ENCODE assay signal across 8 mouse cellular contexts in genomic region chr11:83963991-83964921, GRCm38 (mm10). TPM values are rescaled to one million over a fixed set of nuclear protein-coding genes. Genes with fewer than 3 reads are reported as not detected.
DNase-seq lines count a peak whose midpoint lies in the region; ATAC-seq and TF ChIP-seq lines count a peak whose summit lies in the region.

Gene Synrg (plus strand): TSS chr11:83964428.

- peak within 1 kb of the TSS; percentile 77 for H3K4me3 ChIP-seq in forebrain, embryonic 10.5 days
- H3K4me3 ChIP-seq in heart, embryonic 15.5 days, result peak within 1 kb of the TSS; percentile 81
- H3K4me3 ChIP-seq in liver, embryonic 14.5 days (ENCODE audit: insufficient read depth in 1 of 2, low read depth in 2 of 2, low read length in 2 of 2), result peak within 1 kb of the TSS; percentile 76 to 85
- H3K4me3 ChIP-seq in neural tube, embryonic 11.5 days (ENCODE audit: low read depth, low read length), result peak within 1 kb of the TSS; percentile 76
- peak within 1 kb of the TSS; percentile 69 for H3K4me3 ChIP-seq in stomach, postnatal 0 days (ENCODE audit: low read depth, low read length)

- H3K9me3 ChIP-seq in forebrain, embryonic 10.5 days, result no peaks in the 10 kb centered on the region
- no peaks in the 10 kb centered on the region for H3K9me3 ChIP-seq in heart, embryonic 15.5 days (replicated peaks)
- no peaks in the 10 kb centered on the region for H3K9me3 ChIP-seq in liver, embryonic 14.5 days (ENCODE audit: control insufficient read depth, low read length)
- H3K9me3 ChIP-seq in neural tube, embryonic 11.5 days (ENCODE audit: control insufficient read depth, low read length), result no peaks in the 10 kb centered on the region
- H3K9me3 ChIP-seq in stomach, postnatal 0 days (ENCODE audit: control insufficient read depth, low read length), result no peaks in the 10 kb centered on the region

- H3K4me1 ChIP-seq in forebrain, embryonic 10.5 days, result peaks cover 28% of the 10 kb centered on the region
- H3K4me1 ChIP-seq in heart, embryonic 15.5 days (replicated peaks), result peaks cover 6% of the 10 kb centered on the region; the same call in 1 of the 2 replicates
- H3K4me1 ChIP-seq in liver, embryonic 14.5 days (replicated peaks; ENCODE audit: control insufficient read depth in 2 of 2, insufficient read depth in 2 of 2, low read length in 1 of 2), result peaks cover 21 to 30% of the 10 kb centered on the region in 2 experiments
- H3K4me1 ChIP-seq in neural tube, embryonic 11.5 days (ENCODE audit: control insufficient read depth, insufficient read depth, low read length), result no peaks in the 10 kb centered on the region
- H3K4me1 ChIP-seq in stomach, postnatal 0 days (replicated peaks; ENCODE audit: control insufficient read depth, insufficient read depth), result no peaks in the 10 kb centered on the region

- H3K9ac ChIP-seq in heart, embryonic 15.5 days, result peak within 1 kb of the TSS; percentile 86
- H3K9ac ChIP-seq in liver, embryonic 14.5 days (replicated peaks), result peak within 1 kb of the TSS; percentile 85
- peak within 1 kb of the TSS; percentile 77 for H3K9ac ChIP-seq in neural tube, embryonic 11.5 days (ENCODE audit: low read length)
- peak within 1 kb of the TSS; percentile 87 for H3K9ac ChIP-seq in stomach, postnatal 0 days (ENCODE audit: low read length)

- peak within 1 kb of the TSS; percentile 80 for H3K4me2 ChIP-seq in heart, embryonic 15.5 days
- peak within 1 kb of the TSS; percentile 77 for H3K4me2 ChIP-seq in liver, embryonic 14.5 days (ENCODE audit: low read depth)
- H3K4me2 ChIP-seq in neural tube, embryonic 11.5 days (ENCODE audit: low read depth), result peak within 1 kb of the TSS; percentile 51
- peak within 1 kb of the TSS; percentile 62 for H3K4me2 ChIP-seq in stomach, postnatal 0 days (replicated peaks; ENCODE audit: low read depth)

- 2% methylated on average over 70 of the region's 76 CpGs for WGBS in forebrain, embryonic 10.5 days
- 1% methylated on average over 75 of the region's 76 CpGs for WGBS in heart, embryonic 15.5 days
- 1% methylated on average over 53 of the region's 76 CpGs for WGBS in liver, embryonic 14.5 days (ENCODE audit: insufficient replicate concordance)
- WGBS in neural tube, embryonic 11.5 days, result 3% methylated on average over 56 of the region's 76 CpGs
- WGBS in stomach, postnatal 0 days, result 2% methylated on average over 59 of the region's 76 CpGs

- H3K36me3 ChIP-seq in forebrain, embryonic 10.5 days (replicated peaks), result peaks cover 43% of the 10 kb centered on the region
- peaks cover 34% of the 10 kb centered on the region for H3K36me3 ChIP-seq in heart, embryonic 15.5 days
- peaks cover 31% of the 10 kb centered on the region for H3K36me3 ChIP-seq in liver, embryonic 14.5 days (replicated peaks; ENCODE audit: control insufficient read depth, insufficient read depth, low read depth)
- H3K36me3 ChIP-seq in neural tube, embryonic 11.5 days (ENCODE audit: control insufficient read depth, insufficient read depth, low read length), result no peaks in the 10 kb centered on the region
- peaks cover 6% of the 10 kb centered on the region; the same call in 1 of the 2 replicates for H3K36me3 ChIP-seq in stomach, postnatal 0 days (ENCODE audit: control insufficient read depth, insufficient read depth, low read length)

- peak within 1 kb of the TSS; percentile 93 for H3K27ac ChIP-seq in forebrain, embryonic 10.5 days
- H3K27ac ChIP-seq in heart, embryonic 15.5 days, result peak within 1 kb of the TSS; percentile 78
- peak within 1 kb of the TSS; percentile 43 for H3K27ac ChIP-seq in liver, embryonic 14.5 days
- peak within 1 kb of the TSS; percentile 82 for H3K27ac ChIP-seq in neural tube, embryonic 11.5 days (ENCODE audit: low read depth, low read length)
- H3K27ac ChIP-seq in stomach, postnatal 0 days (replicated peaks), result peak within 1 kb of the TSS; percentile 88

- no peak for TF ChIP-seq CTCF in liver, embryonic 14.5 days (IDR thresholded peaks at IDR 0.05; ENCODE audit: low read depth)
- no peak for TF ChIP-seq CTCF in stomach, postnatal 0 days (IDR thresholded peaks at IDR 0.05; ENCODE audit: low read depth)

- TF ChIP-seq EP300 in liver, embryonic 14.5 days (IDR thresholded peaks at IDR 0.05; ENCODE audit: low read depth), result no peak
- TF ChIP-seq EP300 in stomach, postnatal 0 days (optimal IDR thresholded peaks at IDR 0.05), result no peak

- peak; percentile 77 for DNase-seq in c-Kit-negative CD71-positive TER-119-positive erythroid progenitor cells, embryonic 14.5 days (ENCODE audit: low read depth, low spot score)
- DNase-seq in forebrain, embryonic 10.5 days (ENCODE audit: extremely low spot score, low spot score), result peak; percentile 85
- peak; percentile 92 to 96 for DNase-seq in kidney, postnatal 25 days
- DNase-seq in liver, embryonic 14.5 days (ENCODE audit: low read depth in 3 of 3, low spot score in 3 of 3), result peak; percentile 71 to 78 (median 75)
- DNase-seq in neural tube, embryonic 11.5 days (ENCODE audit: low spot score), result peak; percentile 92
- peak; percentile 94 for DNase-seq in stomach, postnatal 0 days (ENCODE audit: low spot score)

- ATAC-seq in CD4-positive, CD25-positive, alpha-beta regulatory T cell, adult 4 months, result peak; percentile 97
- ATAC-seq in heart, embryonic 15.5 days (replicated peaks; ENCODE audit: insufficient number of reproducible peaks, insufficient read depth, low FRiP score, low read depth), result peak; percentile 93
- ATAC-seq in liver, embryonic 14.5 days (ENCODE audit: insufficient read depth), result peak; percentile 95
- peak; percentile 91 for ATAC-seq in neural tube, embryonic 11.5 days (ENCODE audit: insufficient read depth, low FRiP score, low TSS enrichment)
- ATAC-seq in stomach, postnatal 0 days (ENCODE audit: low FRiP score, low TSS enrichment), result peak; percentile 96

- H3K27me3 ChIP-seq in forebrain, embryonic 10.5 days (ENCODE audit: poor library complexity, severe bottlenecking), result no peaks in the 10 kb centered on the region
- H3K27me3 ChIP-seq in heart, embryonic 15.5 days, result no peaks in the 10 kb centered on the region
- H3K27me3 ChIP-seq in liver, embryonic 14.5 days (ENCODE audit: control insufficient read depth, insufficient read depth, low read length), result no peaks in the 10 kb centered on the region
- H3K27me3 ChIP-seq in neural tube, embryonic 11.5 days (ENCODE audit: control insufficient read depth, insufficient read depth, low read length), result no peaks in the 10 kb centered on the region
- H3K27me3 ChIP-seq in stomach, postnatal 0 days (ENCODE audit: control insufficient read depth, insufficient read depth, low read length), result no peaks in the 10 kb centered on the region

RNA-seq across cellular contexts. Expression of gene Synrg, which starts in this region (rescaled TPM):
- 1 to 10 TPM; 9.4 to 9.7 TPM for polyA plus RNA-seq in CD4-positive, CD25-positive, alpha-beta regulatory T cell, adult 4 months (2017; shearing (Covaris generic))
- polyA plus RNA-seq in forebrain, embryonic 10.5 days (2016; fragmentation: Nextera tagmentation; extraction: Ambion mirVana), result 10.1 and 11.9 TPM in 2 replicates
- 6.2 and 8.8 TPM in 2 replicates for polyA plus RNA-seq in heart, embryonic 15.5 days (2015; fragmentation: Nextera tagmentation; extraction: Ambion mirVana)
- 3.1 and 3.9 TPM in 2 replicates for polyA plus RNA-seq in liver, embryonic 14.5 days (2012; rRNA removed)
- polyA plus RNA-seq in liver, embryonic 14.5 days (2014; fragmentation: Nextera tagmentation; extraction: Ambion mirVana), result 3.9 and 4.8 TPM in 2 replicates
- 18.6 and 20.1 TPM in 2 replicates for polyA plus RNA-seq in neural tube, embryonic 11.5 days (2014; fragmentation: Nextera tagmentation; extraction: Ambion mirVana)
- 7.2 TPM in 2 replicates for polyA plus RNA-seq in stomach, postnatal 0 days (2015; fragmentation: Nextera tagmentation; extraction: Ambion mirVana)

Comparison
In these comparisons a context has a peak if more than half of its experiments do, and no peak if none do; other contexts are left out.
1. Peak in every context shown above with its lines: DNase-seq, ATAC-seq, H3K4me3 ChIP-seq and H3K27ac ChIP-seq.
2. H3K27ac ChIP-seq: peak in every context shown above with its lines; median percentile 93 in forebrain, embryonic 10.5 days; 88 in stomach, postnatal 0 days; 82 in neural tube, embryonic 11.5 days; 78 in heart, embryonic 15.5 days; 43 in liver, embryonic 14.5 days.